8 mouse cellular contexts compared by ENCODE assay signal in the genomic region with DNA sequence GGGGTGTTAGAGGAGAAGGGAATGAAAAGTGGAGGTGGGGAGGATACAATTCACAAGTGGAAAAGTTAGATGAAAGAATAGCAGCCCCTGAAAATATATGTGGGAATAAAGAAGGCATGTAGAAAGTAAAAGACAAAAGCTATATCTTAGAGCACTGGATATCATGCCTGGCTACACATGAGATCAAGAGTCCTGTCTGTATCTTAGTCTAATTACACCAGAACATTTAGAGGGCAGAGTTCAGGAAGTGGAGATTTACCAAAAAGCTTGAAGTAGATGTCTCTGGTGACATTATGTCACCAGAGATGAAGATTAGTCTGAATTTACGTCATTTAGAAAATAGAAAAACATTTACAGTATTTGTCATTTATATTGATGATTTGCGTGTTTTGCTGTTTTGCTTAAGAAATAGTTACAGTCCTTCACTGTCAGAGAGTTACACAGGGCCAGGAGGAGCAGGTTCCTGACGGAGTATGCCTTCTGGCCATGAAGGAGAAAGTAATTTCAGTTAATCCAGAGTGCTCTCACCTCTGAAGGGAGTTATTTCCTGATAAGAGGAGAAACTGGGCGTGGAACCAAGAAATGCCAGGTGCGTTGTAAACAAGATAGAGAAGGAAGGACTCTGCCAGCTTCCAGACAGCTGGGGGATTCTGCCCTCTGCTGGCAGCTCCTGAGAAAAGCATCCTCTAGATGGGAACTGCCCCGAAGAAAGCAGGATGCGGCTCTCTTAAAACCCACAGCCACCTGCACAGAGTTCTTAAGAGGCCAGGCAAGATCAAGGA.
DNase-seq lines count a peak whose midpoint lies in the region; ATAC-seq and TF ChIP-seq lines count a peak whose summit lies in the region.

No protein-coding gene starts in this region.

- no peaks in the 10 kb centered on the region for H3K9me3 ChIP-seq in ES-E14 (ENCODE audit: control insufficient read depth, insufficient read depth, low read depth, low read length)

- in situ Hi-C loops in ES-E14 (cut with MboI; ENCODE audit: low sequenced_read_pairs in 2 of 2, unreplicated experiment in 2 of 2): loop anchor here in 1 of 2 experiments (10.0 kb wide), 1 partner anchor 288 kb away; no protein-coding TSS in a partner anchor

- ATAC-seq in erythroid progenitor cell, adult 5-6 weeks (replicated peaks; ENCODE audit: low FRiP score, poor library complexity, severe bottlenecking): peak; percentile 89
- peak; percentile 88 to 94 for ATAC-seq in hematopoietic stem cell, adult 5-6 weeks (replicated peaks in 1 of 2; ENCODE audit: insufficient read depth in 1 of 2, low FRiP score in 2 of 2, low TSS enrichment in 1 of 2, low read depth in 1 of 2, poor library complexity in 2 of 2, severe bottlenecking in 2 of 2)

- H3K4me1 ChIP-seq in ES-E14 (ENCODE audit: control insufficient read depth in 2 of 2, insufficient read depth in 2 of 2, low read length in 2 of 2, poor library complexity in 1 of 2): no peaks in the 10 kb centered on the region

- no peak overlapping the region for H3K27ac ChIP-seq in ES-E14 (ENCODE audit: insufficient read depth, low read depth, low read length, poor library complexity, severe bottlenecking)

- DNase-seq in ES-E14 (ENCODE audit: low read depth, low spot score): peak; percentile 47
- peak; percentile 91 for DNase-seq in brain, adult 2 months (ENCODE audit: low read depth, low spot score)
- peak; percentile 37 for DNase-seq in layer of hippocampus, adult 9-11 months
- peak; percentile 89 for DNase-seq in lung, postnatal 25 days (ENCODE audit: low spot score)
- DNase-seq in right cerebral cortex, adult 2 months (ENCODE audit: low spot score in 2 of 2): peak; percentile 74 to 77
- DNase-seq in urinary bladder, postnatal 36 days (ENCODE audit: low spot score in 2 of 2): peak; percentile 38 to 54

- no peaks in the 10 kb centered on the region for H3K36me3 ChIP-seq in ES-E14 (ENCODE audit: control insufficient read depth, insufficient read depth, low read length, poor library complexity, severe bottlenecking)

- H3K4me3 ChIP-seq in ES-E14 (ENCODE audit: insufficient read depth in 1 of 2, low read depth in 1 of 2, low read length in 2 of 2, poor library complexity in 1 of 2, severe bottlenecking in 1 of 2): no peak overlapping the region

- no peak overlapping the region for H3K9ac ChIP-seq in ES-E14 (ENCODE audit: insufficient read depth, low read depth, low read length, poor library complexity, severe bottlenecking)

TF ChIP-seq in ES-E14, 5 proteins besides CTCF, POLR2A, EP300 and RAD21:
- TF ChIP-seq ZNF384 (IDR thresholded peaks at IDR 0.05; ENCODE audit: low read depth, low read length) (no peak), ZC3H11A (IDR thresholded peaks at IDR 0.05; ENCODE audit: borderline replicate concordance, low read depth, low read length) (peak; percentile 88)

Comparison
In these comparisons a context has a peak if more than half of its experiments do, and no peak if none do; other contexts are left out.
1. DNase-seq: peak in every context shown above with its lines; median percentile 91 in brain, adult 2 months; 89 in lung, postnatal 25 days; 76 in right cerebral cortex, adult 2 months; 47 in ES-E14; 46 in urinary bladder, postnatal 36 days; 37 in layer of hippocampus, adult 9-11 months.